Mouse (Mus musculus) adipocyte (in vitro differentiated cells): ENCODE data around the gene Rheb.
"Not testable (repeated sequence)": the region's sequence is repeated elsewhere in the genome, so short reads cannot be mapped to it uniquely, and the experiment has no call there.

ENCODE experiments used
- DNase-seq: peaks from one replicate; pipeline ENCODE4 v3.0.0-alpha.2; 2016; ENCODE audit warnings: low spot score

The Rheb gene

GRCm38 (mm10) chr5:24841662-24842273 is 656 bp downstream of the Rheb start:
- DNase-seq, result peak; percentile 50

- peak; percentile 79 for DNase-seq
Measured at GRCm38 (mm10) chr5:24840975-24841431, 1.4 kb downstream of the Rheb start.

GRCm38 (mm10) chr5:24834491-24834890 is 7.9 kb downstream of the Rheb start:
- DNase-seq, result no peak

- DNase-seq, result no peak
Measured at GRCm38 (mm10) chr5:24831912-24832311, 10.5 kb downstream of the Rheb start.

GRCm38 (mm10) chr5:24828446-24828845 is 14.0 kb downstream of the Rheb start:
- no peak for DNase-seq

GRCm38 (mm10) chr5:24827173-24827572 is 15.3 kb downstream of the Rheb start:
- no peak for DNase-seq

GRCm38 (mm10) chr5:24826056-24826770 is 16.2 kb downstream of the Rheb start:
- no peak for DNase-seq

- no peak for DNase-seq
Measured at GRCm38 (mm10) chr5:24825365-24826055, 16.9 kb downstream of the Rheb start.

- no peak for DNase-seq
Measured at GRCm38 (mm10) chr5:24823864-24824405, 18.5 kb downstream of the Rheb start.

- no peak for DNase-seq
Measured at GRCm38 (mm10) chr5:24822781-24823180, 19.6 kb downstream of the Rheb start.

- DNase-seq, result not testable (repeated sequence)
Measured at GRCm38 (mm10) chr5:24822231-24822630, 20.2 kb downstream of the Rheb start.

GRCm38 (mm10) chr5:24821403-24821841 is 21.0 kb downstream of the Rheb start:
- DNase-seq, result peak; percentile 68

- no peak for DNase-seq
Measured at GRCm38 (mm10) chr5:24820627-24821026, 21.8 kb downstream of the Rheb start.

- DNase-seq, result no peak
Measured at GRCm38 (mm10) chr5:24817191-24817590, 25.2 kb downstream of the Rheb start.

- peak; percentile 33 for DNase-seq
Measured at GRCm38 (mm10) chr5:24813946-24814345, 28.5 kb downstream of the Rheb start.

GRCm38 (mm10) chr5:24813005-24813404 is 29.4 kb downstream of the Rheb start:
- DNase-seq, result no peak

- DNase-seq, result no peak
Measured at GRCm38 (mm10) chr5:24805222-24805621, 37.2 kb downstream of the Rheb start.

- no peak for DNase-seq
Measured at GRCm38 (mm10) chr5:24804661-24805060, 37.8 kb downstream of the Rheb start.

- DNase-seq, result no peak
Measured at GRCm38 (mm10) chr5:24801841-24802624, 40.4 kb downstream of the Rheb start.

GRCm38 (mm10) chr5:24800416-24800815 is 42.0 kb downstream of the Rheb start:
- peak; percentile 31 for DNase-seq

GRCm38 (mm10) chr5:24798639-24799038 is 43.8 kb downstream of the Rheb start:
- DNase-seq, result no peak

GRCm38 (mm10) chr5:24797858-24798257 is 44.6 kb downstream of the Rheb start:
- DNase-seq, result no peak
